Mouse (Mus musculus): ENCODE data around the gene Edem1.
A peak's percentile ranks its signal among the peaks of the same experiment; 100 is the strongest.

Edem1 gene

DNA sequence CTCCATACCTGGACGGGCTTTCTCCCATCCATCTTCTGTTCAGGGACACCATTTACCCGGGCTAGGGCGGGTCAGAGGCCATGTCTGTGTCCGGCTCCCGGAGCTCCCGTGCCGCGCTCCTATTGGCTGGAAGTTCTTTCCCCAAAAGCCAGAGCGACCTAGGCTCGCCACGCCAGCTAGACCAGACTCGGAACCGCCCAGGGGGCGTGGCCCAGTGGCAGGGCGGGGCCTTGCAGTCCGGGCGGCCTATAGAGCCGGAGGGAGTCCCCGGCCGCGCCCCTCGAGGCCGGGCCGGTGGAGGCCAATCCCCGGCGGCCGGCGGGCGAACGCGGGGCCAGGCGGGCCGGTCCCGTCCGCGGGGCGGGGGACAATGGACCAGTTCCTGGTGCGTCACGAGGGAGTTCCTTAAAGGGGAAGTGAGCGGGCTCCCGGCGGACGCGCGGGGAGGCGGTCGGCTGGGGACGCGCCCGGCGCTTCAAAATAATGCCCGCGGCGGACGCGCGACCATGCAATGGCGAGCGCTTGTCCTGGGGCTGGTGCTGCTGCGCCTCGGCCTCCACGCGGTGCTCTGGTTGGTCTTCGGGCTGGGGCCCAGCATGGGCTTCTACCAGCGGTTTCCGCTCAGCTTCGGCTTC is at the start of gene Edem1:
Gene Edem1, plus strand, starts transcription at position 408 of the 635 bp plus-strand sequence.
- peak; percentile 96 for DNase-seq (ENCODE audit: low read depth, low spot score)

DNA sequence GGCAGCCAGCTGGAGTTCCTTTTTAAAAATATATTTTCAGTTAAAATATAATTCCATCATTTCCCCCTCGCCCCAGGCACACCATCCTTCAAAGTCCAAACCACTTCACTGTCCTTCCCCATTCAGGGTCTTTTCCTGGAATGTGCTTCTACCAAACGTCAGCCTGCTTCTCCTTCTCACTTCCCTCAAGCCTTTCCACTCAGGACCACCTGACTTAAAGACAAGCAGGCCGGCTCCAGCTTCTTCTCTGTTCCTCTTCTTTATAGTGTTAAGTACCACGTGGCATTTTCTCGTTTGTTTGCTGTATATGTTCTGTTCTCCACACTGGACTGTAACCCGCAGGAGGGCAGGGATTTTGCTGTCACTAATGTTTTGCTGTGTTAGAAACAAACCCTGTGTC is 46.6 kb upstream of the Edem1 start:
- DNase-seq (ENCODE audit: low read depth, low spot score) = no peak

DNA sequence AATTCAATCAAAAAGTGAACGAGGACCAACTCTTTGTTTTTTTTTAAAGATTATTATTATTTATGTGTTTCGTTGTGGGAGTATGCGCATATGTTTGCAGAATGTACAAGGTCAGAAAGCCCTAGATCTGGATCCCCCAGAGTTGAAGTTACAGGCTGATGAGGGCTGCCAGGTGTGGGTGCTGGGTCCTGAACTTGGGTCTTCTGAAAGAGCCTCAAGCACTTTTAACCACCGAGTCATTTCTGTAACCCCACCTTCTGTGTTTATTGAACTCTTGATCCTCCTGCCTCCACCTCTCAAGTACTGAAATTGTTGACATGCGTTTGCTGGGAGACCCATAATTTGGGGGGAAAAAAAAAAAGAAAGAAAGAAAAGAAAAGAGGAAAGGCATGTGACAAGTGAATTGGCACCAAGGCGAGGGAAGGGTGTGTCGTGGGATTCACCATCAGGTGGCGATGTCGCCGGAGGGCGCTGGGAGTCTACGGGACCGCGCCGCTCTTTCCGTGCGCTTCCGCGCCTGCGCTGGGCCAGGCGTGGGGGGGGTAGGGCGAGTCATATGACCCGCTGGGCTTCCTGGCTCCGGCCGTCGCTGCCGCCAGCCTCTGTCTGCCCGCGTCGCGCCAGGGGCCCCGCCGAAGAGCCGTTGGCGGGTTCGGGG is 45.8 kb upstream of the Edem1 start, which contains the start of gene Arl8b:
Gene Arl8b, plus strand, starts transcription at position 574 of the 658 bp plus-strand sequence.
- peak; percentile 98 for DNase-seq (ENCODE audit: low read depth, low spot score)

DNA sequence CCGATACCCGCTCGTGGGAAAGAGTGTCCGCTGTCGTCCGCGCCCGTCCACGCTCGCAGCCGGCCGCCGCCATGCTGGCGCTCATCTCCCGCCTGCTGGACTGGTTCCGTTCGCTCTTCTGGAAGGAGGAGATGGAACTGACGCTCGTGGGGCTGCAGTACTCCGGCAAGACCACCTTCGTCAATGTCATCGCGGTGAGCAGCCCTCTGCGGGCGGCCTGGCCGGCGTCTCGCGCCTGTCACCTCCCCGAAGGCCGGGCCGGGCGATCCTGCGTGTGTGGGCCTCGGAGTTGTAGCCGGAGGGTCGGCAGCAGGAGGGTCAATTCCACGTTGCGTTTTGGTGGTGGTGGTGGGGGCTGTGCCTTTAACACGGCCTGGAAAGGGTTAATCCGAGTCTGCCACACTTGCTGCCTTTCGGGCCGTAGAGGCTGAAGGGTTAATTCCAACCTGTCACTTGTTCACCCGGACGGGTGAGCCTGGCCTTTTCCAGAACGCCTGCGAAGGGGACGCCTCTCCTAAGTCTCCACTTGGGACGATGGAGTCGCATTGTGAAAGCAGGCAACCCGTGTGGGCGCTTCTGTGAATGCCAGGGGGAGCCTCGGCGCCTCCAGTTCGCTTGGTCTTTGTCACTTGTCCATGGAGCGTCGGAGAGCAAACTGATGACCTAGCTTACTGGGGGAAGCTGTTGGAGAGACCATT is 45.1 kb upstream of the Edem1 start:
- DNase-seq (ENCODE audit: low read depth, low spot score) = peak; percentile 52

DNA sequence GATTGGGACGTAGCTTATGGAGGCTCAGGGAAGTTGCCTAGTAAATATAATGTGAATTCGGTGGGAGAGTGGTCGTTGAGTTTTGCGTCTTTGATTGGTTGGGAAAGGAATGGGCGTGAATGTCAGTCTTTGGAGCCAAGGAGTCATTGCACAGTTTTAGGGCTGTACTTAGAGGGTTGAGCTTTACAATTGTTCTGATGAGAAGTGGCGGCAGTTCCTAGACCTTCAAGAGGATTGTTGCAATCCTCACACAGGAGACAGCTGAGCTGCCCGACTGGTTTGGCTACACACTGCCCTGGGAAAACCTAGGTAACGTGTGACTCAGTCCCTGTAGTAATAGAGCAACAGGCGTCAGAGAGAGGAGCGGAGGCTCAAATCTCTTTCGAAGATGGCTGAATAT is 44.4 kb upstream of the Edem1 start:
- peak; percentile 12 for DNase-seq (ENCODE audit: low read depth, low spot score)

DNA sequence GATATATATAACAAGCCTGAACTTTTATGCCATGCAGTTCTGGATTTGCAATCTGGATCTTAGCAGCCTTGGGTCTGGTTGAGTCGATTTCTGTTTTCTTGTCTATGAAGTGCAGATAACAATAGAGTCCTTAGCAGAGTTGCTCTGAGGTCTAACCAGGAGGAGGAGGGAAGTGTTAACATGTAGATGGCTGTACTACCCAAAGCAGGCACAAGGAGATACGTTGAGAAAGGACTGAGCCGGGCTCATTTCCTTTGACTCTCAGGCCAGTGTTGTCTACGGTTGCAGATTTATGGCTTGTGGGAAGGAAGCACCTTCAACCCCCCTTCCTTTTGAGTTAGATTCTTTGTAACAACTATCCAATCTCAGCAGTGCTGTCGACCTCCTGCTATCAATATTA is 43.6 kb upstream of the Edem1 start:
- peak; percentile 54 for DNase-seq (ENCODE audit: low read depth, low spot score)

DNA sequence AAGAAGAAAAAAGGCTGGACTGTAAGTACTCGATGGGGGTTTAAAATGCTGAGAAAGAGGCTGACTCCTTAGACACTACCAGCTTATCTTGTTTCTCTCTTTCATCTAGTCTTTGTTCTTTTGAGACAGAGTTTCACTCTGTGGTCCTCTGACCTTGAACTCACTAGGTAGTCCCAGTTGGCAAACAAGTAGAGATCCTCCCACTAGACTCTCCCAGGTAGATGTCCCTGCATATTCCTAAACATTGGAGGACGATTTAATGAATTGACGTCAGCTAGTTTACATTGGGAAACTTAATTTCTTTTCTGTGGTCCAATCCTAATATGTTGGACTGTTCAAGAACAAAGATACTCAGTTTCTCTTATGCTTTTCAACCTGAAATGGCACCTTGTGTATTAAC is 42.9 kb upstream of the Edem1 start:
- DNase-seq (ENCODE audit: low read depth, low spot score) = no peak

DNA sequence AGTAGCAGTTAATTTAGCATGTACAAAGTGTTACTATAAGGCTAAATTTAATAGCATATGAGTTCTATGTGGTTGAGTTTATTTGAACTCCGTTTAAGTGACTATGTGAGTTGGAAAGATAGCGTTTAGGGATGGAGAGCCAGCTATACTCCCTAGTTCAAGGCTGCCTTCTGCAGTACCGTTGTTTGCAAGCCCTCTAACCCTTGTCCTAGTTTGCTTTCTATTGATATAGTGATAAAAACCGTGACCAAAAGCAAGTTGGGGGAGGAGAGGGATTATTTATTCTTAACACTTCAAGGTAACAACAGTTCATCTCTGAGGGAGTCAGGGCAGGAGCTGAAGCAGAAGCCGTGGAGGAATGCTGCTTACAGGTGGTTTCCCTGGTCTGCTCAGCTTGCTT is 36.9 kb upstream of the Edem1 start:
- DNase-seq (ENCODE audit: low read depth, low spot score) = no peak

DNA sequence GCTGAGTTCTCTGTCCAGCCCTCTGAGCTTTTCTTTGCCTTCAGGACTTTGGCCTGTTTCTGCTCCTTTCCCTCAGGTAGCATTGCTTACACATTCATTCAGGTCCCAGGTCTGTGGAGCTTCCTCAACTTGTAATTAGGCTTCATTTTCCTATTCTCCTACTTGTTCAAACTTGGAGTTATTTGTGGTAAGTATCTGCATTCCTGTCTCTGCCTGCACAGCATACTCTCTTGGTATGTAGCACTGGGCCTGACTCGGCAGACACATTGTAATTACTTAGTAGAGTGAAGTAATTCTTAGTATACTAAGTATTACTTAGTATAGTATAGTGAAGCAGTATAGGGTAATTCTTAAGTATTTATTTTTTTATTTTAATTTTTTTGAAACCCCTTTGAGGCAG is 32.5 kb upstream of the Edem1 start:
- no peak for DNase-seq (ENCODE audit: low read depth, low spot score)

DNA sequence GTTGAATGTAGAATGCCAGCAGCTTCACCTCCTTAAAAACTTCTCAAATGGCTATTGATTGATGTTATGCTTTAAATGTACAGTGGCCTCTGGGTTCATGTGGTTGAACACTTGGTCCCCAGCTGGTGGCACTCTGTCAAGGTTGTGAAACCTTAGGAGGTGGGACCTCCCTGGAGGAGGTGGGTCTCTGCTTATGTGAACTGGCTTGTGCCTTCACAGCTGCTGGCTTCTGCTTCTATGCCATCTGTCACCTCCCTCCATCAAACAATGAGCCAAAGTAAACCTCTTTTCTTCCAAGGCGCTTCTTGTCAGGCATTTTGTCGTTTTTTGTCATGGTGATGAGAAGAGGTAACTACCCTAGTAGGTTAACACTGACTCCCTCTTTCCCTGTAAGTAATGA is 31.7 kb upstream of the Edem1 start:
- DNase-seq (ENCODE audit: low read depth, low spot score) = no peak

DNA sequence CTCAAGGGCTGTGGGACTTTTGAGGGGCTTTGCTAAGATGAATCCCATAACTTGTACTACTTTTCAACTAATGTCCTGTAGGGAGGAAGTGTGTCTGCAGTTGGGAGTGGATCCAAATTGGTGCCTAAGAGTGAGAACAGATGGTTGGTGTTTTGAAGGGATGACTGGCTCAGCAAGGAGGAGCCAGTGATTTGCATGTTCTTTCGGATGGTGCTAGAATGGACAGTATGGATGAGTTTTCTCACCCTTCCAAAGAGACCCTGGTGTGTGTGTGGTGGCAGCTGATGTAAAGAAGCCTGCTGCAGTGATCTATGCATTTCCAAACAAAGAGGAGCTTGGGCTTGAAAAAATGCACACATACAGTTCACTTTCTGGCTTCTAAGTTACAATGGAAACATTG is 23.2 kb upstream of the Edem1 start:
- DNase-seq (ENCODE audit: low read depth, low spot score) = no peak

DNA sequence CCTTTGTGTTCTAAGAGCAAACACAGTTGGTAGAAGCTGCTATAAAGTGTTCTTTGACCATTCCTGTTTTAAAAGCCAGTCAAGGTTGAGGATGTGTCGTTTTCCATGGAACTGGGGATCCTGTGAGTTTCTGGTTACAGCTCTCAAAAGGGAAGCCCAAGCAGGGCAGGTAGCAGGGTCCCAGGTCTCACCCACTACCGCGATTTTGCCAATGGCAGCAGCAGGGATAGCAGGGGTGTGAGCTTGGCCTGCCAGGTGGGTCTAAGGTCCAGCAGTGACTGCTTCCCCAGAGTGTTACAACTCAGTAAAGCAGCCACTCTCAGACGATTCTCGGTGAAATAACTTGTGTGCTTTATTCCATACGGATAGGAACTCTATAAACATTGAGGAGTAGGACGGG is 22.6 kb upstream of the Edem1 start:
- no peak for DNase-seq (ENCODE audit: low read depth, low spot score)

DNA sequence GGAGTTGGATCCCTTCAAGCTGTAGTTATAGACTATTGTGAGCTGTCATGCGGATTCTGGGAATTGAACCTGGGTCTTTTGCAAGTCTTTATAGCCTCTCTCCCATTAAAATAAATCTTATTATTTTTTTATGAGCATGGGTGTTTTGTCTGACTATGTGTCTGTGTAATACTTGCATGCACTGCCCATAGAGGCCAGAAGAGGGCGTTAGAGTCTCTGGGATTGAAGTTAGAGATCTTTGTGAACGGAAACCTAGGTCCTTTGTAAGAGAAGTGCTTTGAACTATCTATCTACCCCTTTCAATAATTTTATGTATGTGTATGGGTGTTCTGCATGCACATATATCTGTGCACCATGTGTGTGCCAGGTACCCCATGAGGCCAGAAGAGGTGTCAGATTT is 21.0 kb upstream of the Edem1 start:
- peak; percentile 62 for DNase-seq (ENCODE audit: low read depth, low spot score)

DNA sequence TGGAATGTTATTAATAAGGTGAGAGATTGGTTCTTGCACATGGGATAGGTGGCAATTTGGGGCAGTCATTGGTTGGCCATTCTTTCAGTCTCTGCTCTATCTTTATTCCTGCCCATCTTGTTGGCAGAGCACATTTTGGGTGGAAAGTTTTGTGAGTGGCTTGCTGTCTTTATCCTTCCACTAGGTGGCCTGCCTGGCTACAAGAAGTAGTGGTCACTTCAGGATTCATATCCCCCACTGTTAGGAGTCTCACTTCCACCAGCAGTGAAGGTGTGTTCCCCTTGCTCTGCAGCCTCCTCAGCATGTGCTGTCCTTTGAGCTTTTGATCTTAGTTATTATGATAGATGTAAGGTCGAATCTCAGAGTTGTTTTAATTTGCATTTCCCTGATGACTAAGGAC is 19.7 kb upstream of the Edem1 start:
- DNase-seq (ENCODE audit: low read depth, low spot score) = peak; percentile 10

DNA sequence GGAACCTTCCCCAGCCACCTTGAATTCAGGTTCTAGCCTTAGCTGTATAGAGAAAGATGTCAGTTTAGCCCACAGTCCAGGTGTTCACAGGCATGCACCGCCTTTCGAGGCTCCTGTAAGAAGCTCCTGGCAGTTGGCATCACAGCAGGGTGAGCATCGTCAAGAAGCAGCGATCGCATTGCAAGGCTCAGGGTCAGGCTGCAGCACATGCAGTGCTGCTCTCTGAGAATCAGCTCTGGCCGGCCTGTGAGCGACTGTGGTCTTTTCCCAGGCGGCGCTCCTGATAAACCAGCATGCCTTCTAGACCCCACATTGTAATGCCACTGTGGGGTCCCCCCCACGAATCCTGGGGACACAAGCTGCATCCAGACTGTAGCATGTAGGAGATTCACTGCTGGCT is 18.2 kb upstream of the Edem1 start:
- no peak for DNase-seq (ENCODE audit: low read depth, low spot score)

DNA sequence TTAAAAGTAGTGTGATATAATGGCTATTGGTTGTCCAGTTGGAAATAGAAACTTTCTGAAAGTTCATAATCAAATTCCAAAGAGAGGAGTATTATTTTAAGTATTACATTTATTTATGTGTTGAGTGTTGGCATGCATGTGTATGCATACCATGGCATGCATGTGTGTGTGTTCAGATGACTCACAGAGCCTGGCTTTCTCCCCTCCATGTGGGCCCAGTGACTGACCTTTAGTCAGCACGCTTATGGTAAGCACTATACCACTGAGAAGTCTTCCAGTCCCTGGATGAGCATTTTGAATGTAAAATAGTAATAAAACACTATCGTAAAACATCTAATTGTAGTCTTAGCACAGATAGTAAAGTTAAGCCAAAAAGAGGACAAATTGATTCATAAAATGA is 16.3 kb upstream of the Edem1 start:
- no peak for DNase-seq (ENCODE audit: low read depth, low spot score)

DNA sequence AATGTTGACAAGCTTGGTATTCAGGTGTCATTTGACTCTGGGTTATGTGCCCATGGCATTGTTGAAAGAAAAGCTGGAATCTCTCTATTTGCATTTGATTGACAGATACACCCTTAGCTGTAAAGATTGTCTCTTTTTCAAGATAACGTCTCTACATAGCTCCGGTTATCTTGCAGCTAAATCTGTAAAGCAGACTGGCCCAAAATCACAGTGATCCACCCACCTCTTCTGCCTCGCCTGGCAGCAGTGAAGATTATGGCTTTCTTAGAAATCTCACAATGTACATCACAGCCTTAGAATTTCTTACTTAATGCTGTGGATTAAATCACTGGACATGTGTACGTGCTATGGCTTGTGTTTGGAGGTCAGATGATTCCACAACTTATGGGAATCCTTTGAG is 10.9 kb upstream of the Edem1 start:
- DNase-seq (ENCODE audit: low read depth, low spot score) = no peak

DNA sequence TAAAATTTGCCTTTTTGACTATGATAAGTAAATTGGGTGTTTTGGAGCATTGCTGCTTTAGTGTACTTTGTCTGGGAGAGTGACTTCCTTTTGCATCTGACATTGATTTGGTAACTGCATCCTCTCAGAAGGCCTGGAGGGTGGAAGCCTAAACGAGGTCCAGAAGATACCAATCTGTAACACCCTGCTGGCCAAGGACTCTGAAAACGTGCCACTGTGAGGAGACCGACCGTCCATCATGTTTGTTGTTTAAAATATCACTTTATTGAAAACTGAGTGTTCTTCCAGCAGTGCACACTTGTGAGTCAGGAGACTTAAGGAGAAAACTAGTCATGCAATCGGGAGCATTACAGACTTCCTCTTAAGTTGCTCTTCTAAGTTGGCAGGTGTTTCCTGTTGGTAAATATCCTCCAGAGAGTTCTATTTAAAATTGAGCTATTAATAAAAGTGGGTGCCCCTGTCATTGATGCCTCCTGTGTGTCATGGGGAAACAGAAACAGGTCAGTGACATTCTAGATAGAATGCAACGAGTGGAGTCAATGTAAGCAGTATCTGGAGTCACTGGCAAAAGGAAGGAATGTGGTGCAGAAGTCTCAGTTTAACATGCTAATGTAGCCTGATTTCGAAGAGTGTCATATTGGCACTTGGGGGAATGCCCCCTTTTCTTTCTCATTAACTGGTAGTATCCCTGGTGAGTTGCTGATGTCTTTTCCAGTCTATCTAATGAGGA is 3.5 kb upstream of the Edem1 start:
- DNase-seq (ENCODE audit: low read depth, low spot score) = no peak

DNA sequence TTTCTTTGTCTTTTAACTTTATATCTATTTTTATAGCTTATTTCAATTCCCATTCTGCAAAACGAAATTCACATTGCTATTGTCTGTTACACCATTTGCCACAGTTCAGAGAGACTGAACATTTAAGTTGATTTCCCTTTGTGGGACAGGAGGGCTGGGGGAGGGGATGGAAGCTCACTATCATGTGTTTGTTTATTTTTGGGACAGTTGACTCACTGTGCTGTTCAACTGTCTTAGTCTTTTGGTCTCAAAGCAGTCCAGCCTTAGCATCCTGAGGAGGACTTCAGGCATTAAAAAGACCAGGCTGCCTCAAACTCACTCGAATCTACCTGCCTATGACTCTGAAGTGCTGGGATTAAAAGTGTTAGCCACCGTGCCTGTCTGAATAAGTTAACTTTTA is 2.4 kb upstream of the Edem1 start:
- no peak for DNase-seq (ENCODE audit: low read depth, low spot score)

DNA sequence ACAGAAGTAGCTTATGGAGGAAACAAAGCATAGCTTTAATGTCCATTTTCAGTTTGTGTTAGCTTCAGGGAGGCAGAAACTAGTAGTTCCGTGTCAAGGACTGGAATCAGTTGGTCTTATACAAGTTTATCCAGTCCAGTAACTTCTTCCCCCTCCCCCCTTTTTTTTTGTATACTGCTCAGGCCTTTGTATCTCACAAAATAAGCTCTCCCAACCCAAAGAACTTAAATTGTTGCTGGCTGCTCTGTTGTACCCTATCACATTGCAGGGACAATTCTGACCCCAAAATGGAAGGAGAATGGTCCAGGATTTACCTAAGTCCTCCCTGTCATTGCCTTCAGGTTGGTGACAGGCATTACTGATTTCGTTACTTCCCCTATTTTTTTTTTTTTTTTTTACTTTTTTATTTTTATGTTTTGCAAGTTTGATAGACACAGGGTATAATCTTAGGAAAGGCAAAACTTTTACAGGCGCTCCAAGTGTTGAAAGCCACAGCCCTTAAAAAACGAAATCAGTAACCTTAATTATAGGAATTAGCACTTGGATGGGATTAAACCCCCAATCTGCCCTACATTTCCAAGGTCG is 1.0 kb upstream of the Edem1 start:
- DNase-seq (ENCODE audit: low read depth, low spot score) = no peak

DNA sequence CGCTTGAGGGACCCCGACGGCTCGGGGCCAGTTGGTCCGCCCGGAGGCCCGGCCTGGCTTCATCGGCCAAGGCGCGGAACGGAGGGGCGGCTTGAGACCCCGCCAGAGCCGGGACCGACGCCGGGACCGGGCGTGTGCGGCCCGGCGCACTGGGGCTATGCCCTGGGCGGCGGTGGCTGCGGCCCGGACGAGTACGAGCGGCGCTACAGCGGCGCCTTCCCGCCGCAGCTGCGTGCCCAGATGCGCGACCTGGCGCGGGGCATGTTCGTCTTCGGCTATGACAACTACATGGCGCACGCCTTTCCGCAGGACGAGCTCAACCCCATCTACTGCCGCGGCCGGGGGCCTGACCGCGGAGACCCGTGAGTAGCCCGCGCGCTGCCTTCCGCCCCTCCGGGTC is 431 bp downstream of the Edem1 start:
- DNase-seq (ENCODE audit: low read depth, low spot score) = peak; percentile 75

All from CD4-positive, CD25-positive, alpha-beta regulatory T cell, adult 2 months (primary cell).